Mouse (Mus musculus) adipocyte (in vitro differentiated cells): ENCODE measurements around the gene Adam22.
"Not testable (repeated sequence)": the region's sequence is repeated elsewhere in the genome, so short reads cannot be mapped to it uniquely, and the experiment has no call there.

ENCODE experiments used
- DNase-seq: peaks from one replicate; pipeline ENCODE4 v3.0.0-alpha.2; 2016; ENCODE audit warnings: low spot score

The Adam22 gene

DNA sequence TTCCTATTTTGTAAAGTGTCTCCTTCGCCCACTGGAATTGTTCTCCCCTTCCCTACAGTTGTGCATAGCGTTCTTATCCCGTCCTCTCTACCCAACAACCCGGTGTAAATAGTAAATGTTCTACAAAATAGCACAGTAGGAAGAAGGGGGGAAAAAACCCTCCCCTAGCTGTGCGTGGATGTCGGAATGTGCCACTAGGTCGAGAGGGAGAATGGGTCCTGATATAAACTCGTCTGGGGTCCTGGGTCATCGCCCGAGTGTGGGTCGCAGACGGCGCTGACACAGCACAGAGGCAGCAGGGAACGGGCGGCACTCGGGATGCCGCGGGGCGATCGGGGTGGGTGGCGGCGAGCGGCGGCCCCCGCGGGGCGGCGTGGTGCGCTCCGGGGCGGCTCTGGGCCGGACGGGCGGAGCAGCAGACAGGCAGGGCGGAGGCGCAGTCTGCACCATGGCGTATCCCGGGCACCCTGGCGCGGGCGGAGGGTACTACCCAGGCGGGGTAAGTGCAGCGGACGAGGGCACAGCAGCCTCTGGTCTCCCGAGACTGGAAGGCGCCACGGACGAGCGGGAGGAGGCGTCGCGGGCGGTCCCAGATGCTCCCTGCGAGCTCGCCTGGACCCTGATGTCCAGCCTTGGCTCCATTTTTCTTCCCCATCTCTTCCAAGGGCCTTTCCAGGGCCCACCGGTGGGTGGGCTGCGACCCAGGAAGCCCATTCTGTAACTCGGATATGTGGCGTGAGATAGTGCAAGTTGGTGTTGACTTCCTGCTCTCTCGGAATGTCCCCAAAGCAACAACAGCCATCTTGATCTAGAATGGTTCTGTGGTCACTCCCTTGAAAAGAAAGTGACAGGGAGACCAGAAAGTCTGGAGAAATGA is 311.6 kb downstream of the Adam22 start:
- DNase-seq: peak; percentile 81

DNA sequence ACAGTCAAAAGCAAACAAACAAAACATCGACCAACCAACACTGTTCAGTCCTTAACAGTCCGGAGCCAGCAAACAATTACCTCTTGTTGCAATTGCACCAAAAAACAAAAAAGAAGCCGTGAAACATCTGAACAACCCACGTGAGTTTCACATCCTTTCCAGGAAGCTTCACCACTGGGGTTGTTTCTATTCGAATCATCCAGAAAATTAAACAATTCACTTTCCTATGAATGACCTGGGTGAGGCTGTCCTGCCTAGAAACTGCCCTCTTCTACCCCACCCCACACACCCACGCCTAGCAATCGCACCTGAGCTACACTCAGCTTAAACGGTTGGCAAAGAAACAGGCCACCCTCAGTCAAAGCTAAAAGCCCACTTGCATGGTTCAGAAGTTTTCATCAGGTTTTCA is 312.2 kb downstream of the Adam22 start:
- DNase-seq: no peak

DNA sequence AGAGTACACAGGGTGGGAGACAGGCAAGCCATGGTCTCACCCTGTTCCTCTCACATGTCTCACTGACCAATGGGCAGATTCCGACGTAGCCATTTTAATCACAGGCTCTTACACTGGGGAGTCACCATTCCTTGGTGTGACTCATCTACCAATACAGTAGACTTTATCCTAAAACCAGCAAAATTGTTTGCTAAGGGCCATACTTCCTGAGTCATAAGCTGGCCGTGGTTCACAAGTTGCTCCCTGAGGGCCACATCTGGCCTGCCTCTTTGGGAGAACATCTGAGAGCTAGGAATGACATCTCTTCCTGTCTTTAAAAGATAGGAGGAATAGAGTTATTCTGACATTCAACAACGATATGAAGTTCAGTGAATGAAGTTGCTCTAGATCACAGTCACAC is 314.1 kb downstream of the Adam22 start:
- peak; percentile 37 for DNase-seq

DNA sequence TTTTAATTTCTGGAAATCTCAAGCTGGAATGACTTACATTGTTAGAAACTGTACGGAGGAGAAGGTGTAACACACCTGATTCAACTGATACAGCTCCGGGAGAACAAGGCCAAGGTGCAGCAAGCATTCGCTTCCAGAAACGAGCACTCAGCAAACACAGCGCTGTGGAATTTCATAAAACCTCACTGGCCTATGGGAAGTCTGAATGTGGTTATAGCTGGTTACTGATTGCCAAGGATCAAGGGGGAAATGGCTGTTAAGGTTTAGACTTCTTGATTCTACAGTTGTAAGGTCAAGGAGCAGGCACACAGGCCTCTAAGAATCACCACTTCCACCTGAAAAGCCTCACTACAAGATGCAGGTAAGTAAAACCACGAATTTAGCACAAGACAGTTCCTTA is 322.1 kb downstream of the Adam22 start, which contains the start of gene Sri:
Sri (plus strand) TSS at position 224 of the 400 bp plus-strand sequence.
- no peak for DNase-seq

DNA sequence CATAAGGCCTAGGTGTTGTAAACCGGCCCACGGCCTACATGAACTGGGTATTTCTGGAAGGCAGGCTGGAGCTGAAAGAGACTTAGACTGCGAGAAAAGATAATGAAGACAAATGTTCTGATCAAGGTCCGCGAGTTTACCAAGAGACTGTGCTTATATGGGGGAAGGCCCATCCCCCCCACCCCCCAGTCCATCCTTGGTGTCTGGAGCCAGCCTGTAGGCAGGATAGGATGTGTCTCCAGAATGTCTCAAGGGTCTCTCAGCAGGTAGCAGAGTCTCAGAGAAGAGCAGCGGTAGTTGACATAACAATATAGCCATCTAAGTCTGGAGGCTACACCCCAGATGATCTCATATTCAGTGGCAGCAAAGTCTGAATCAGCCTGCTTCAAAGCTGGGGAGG is 333.4 kb downstream of the Adam22 start:
- not testable (repeated sequence) for DNase-seq
